In the genomic region with DNA sequence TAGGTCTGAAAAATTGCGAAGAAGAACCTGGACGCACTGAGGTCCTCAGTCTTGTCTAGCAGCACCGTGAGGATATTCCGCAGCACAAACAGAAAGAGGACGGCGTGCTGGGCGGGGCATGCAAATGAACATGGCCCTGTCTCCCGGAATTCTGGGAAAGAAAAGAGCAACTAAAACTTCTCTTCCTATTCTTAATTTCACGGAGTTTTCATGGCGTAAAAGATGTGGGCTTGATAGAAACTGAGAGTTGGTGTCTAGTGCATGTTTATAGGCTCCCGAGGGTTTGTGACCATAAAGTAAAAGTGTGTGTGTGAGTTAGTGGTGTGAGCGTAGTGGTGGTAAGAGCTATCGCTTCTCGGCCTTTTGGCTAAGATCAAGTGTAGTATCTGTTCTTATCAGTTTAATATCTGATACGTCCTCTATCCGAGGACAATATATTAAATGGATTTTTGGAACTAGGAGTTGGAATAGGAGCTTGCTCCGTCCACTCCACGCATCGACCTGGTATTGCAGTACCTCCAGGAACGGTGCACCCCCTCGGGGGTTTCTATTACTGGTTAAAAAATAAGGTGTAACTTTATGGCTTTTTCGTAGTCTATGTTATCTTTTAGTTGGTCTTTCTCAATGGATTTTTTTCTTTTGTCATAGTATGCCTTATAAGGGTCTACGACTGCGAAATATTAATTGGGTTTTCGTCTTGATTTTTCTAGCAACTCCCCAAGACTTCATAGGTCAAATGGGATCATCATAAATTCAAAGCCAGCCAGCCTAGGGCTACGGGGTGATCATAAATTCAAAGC, we compare ENCODE assay signal across 8 mouse cellular contexts. TPM values are rescaled to one million over a fixed set of nuclear protein-coding genes. Genes with fewer than 3 reads are reported as not detected.
DNase-seq lines count a peak whose midpoint lies in the region; ATAC-seq lines count a peak whose summit lies in the region.

No protein-coding gene starts in this region.

- H3K9ac ChIP-seq in hindbrain, embryonic 11.5 days (ENCODE audit: low read depth, low read length) = peak overlapping the region; percentile 68

- H3K4me3 ChIP-seq in hindbrain, embryonic 11.5 days (ENCODE audit: low read depth, low read length) = peak overlapping the region; percentile 51

- ATAC-seq in frontal cortex, adult (ENCODE audit: low TSS enrichment) = peak; percentile 88
- peak; percentile 89 for ATAC-seq in hindbrain, embryonic 11.5 days (ENCODE audit: low FRiP score)

- no peaks in the 10 kb centered on the region for H3K4me1 ChIP-seq in hindbrain, embryonic 11.5 days (replicated peaks; ENCODE audit: control insufficient read depth, insufficient read depth, low read length)

- no peaks in the 10 kb centered on the region for H3K9me3 ChIP-seq in hindbrain, embryonic 11.5 days (ENCODE audit: control insufficient read depth, low read length)

- peak overlapping the region; percentile 43 for H3K4me2 ChIP-seq in hindbrain, embryonic 11.5 days (replicated peaks; ENCODE audit: low read depth, low read length)

- H3K27ac ChIP-seq in hindbrain, embryonic 11.5 days (ENCODE audit: low read depth, low read length) = peak overlapping the region; percentile 12; the same call in 1 of the 2 replicates

- no peaks in the 10 kb centered on the region for H3K27me3 ChIP-seq in hindbrain, embryonic 11.5 days (ENCODE audit: control insufficient read depth, insufficient read depth, low read length)

- no peaks in the 10 kb centered on the region for H3K36me3 ChIP-seq in hindbrain, embryonic 11.5 days (ENCODE audit: control insufficient read depth, insufficient read depth, low read length)

- under 1% methylated on average over 26 of the region's 26 CpGs for WGBS in hindbrain, embryonic 11.5 days

- peak; percentile 91 for DNase-seq in MN1 (ENCODE audit: low spot score)
- peak; percentile 87 for DNase-seq in cerebellum, adult 8-10 months
- DNase-seq in hindbrain, embryonic 11.5 days (ENCODE audit: low spot score) = peak; percentile 85
- DNase-seq in layer of hippocampus, postnatal 10 days (ENCODE audit: low spot score in 2 of 2) = peak; percentile 73 to 81
- DNase-seq in lung, postnatal 10 days = peak; percentile 84
- peak; percentile 76 for DNase-seq in ovary, postnatal 36 days (ENCODE audit: low spot score)
- DNase-seq in thymus, postnatal 25 days = peak; percentile 86

RNA-seq across cellular contexts. Expression of gene Slfn14, which starts 15.2 kb away (rescaled TPM):
- polyA plus RNA-seq in hindbrain, embryonic 11.5 days (2014; fragmentation: Nextera tagmentation; extraction: Ambion mirVana) = 0.70 and 0.86 TPM in 2 replicates
- total RNA-seq in layer of hippocampus, postnatal 10 days (2021) = under 1 TPM in 1 of 2 experiments, not detected in 1; 0.09 TPM

RNA-seq across cellular contexts. Expression of gene Ap2b1, which starts 27.5 kb away (rescaled TPM):
- polyA plus RNA-seq in hindbrain, embryonic 11.5 days (2014; fragmentation: Nextera tagmentation; extraction: Ambion mirVana) = 121 and 136 TPM in 2 replicates
- total RNA-seq in layer of hippocampus, postnatal 10 days (2021) = 100 to 1,000 TPM; 337 to 348 TPM

RNA-seq across cellular contexts. Expression of gene Pex12, which starts 31.0 kb away (rescaled TPM):
- polyA plus RNA-seq in hindbrain, embryonic 11.5 days (2014; fragmentation: Nextera tagmentation; extraction: Ambion mirVana) = 17.0 and 20.3 TPM in 2 replicates
- 10 to 100 TPM in 1 of 2 experiments, 1 to 10 TPM in 1; 9.2 to 11.1 TPM for total RNA-seq in layer of hippocampus, postnatal 10 days (2021)

Comparison
In these comparisons a context has a peak if more than half of its experiments do, and no peak if none do; other contexts are left out.
1. Peak in every context shown above with its lines: DNase-seq, ATAC-seq, H3K4me3 ChIP-seq and H3K27ac ChIP-seq.